Mouse (Mus musculus) MEL (cell line): ENCODE data around the gene Smu1. TPM values are rescaled to one million over a fixed set of nuclear protein-coding genes. Genes with fewer than 3 reads are reported as not detected.
A peak's percentile ranks its signal among the peaks of the same experiment; 100 is the strongest.

ENCODE experiments used
- DNase-seq: peaks from one replicate; pipeline ENCODE4 v3.0.0; 2011; ENCODE audit warnings: low read depth, low spot score
- H3K27ac ChIP-seq: 2 replicates; pipeline ENCODE4 v1.5.1; 2012; ENCODE audit warnings: low read depth, mild to moderate bottlenecking, control low read depth, low read length, moderate library complexity; ENCODE audit not compliant: control insufficient read depth
- H3K27me3 ChIP-seq, 2 experiments: fragments of 150-350 bp in 1 of 2; sonication (generic) in 1 of 2; 2 replicates each; pipeline ENCODE4 v1.6.1; 2012; ENCODE audit warnings: low read length in 2 of 2, mild to moderate bottlenecking in 2 of 2, improper control_type of control experiment in 1 of 2, moderate library complexity in 1 of 2; ENCODE audit not compliant: insufficient read depth in 2 of 2, control insufficient read depth in 1 of 2
- H3K36me3 ChIP-seq, 2 experiments: 2 replicates each; pipeline ENCODE4 v1.6.1; 2012 to 2014; ENCODE audit warnings: low read length in 2 of 2, improper control_type of control experiment in 1 of 2, inconsistent platforms in 1 of 2, mild to moderate bottlenecking in 1 of 2; ENCODE audit not compliant: insufficient read depth in 2 of 2, control insufficient read depth in 1 of 2
- H3K4me1 ChIP-seq, 2 experiments: fragments of 150-350 bp in 1 of 2; sonication (generic) in 1 of 2; 2 replicates each; pipeline ENCODE4 v1.6.1; 2012; ENCODE audit warnings: low read length in 2 of 2, improper control_type of control experiment in 1 of 2, mild to moderate bottlenecking in 1 of 2; ENCODE audit not compliant: insufficient read depth in 2 of 2, control insufficient read depth in 1 of 2
- H3K4me3 ChIP-seq, 2 experiments: fragments of 150-350 bp in 1 of 2; sonication (generic) in 1 of 2; 2 replicates each; pipeline ENCODE4 v1.5.1; 2012; ENCODE audit warnings: low read depth in 2 of 2, low read length in 2 of 2, mild to moderate bottlenecking in 2 of 2, moderate library complexity in 2 of 2, control low read depth in 1 of 2, improper control_type of control experiment in 1 of 2; ENCODE audit not compliant: control insufficient read depth in 1 of 2, insufficient read depth in 1 of 2
- H3K79me2 ChIP-seq: 2 replicates; pipeline ENCODE4 v1.6.1; 2012; ENCODE audit warnings: mild to moderate bottlenecking, low read length, moderate library complexity; ENCODE audit not compliant: control insufficient read depth, poor library complexity, insufficient read depth
- H3K9ac ChIP-seq: 2 replicates; pipeline ENCODE4 v1.6.1; 2012; ENCODE audit warnings: low read depth, mild to moderate bottlenecking, control low read depth, low read length, moderate library complexity; ENCODE audit not compliant: control insufficient read depth, poor library complexity, severe bottlenecking
- H3K9me3 ChIP-seq: fragments of 150-350 bp; sonication (generic); replicated peaks from 2 replicates; pipeline ENCODE4 v1.6.1; 2012; ENCODE audit warnings: mild to moderate bottlenecking, low read length, improper control_type of control experiment, moderate library complexity; ENCODE audit not compliant: insufficient read depth
- BHLHE40 ChIP-seq: IDR thresholded peaks from 2 replicates; pipeline ENCODE4 v1.6.1; 2012; ENCODE audit warnings: low read depth, mild to moderate bottlenecking, inconsistent platforms, low read length, improper control_type of control experiment, borderline replicate concordance
- CHD1 ChIP-seq: IDR thresholded peaks from 2 replicates; pipeline ENCODE4 v1.6.1; 2012; ENCODE audit warnings: low read depth, mild to moderate bottlenecking, inconsistent platforms, low read length, improper control_type of control experiment
- CHD2 ChIP-seq: IDR thresholded peaks from 2 replicates; pipeline ENCODE4 v1.6.1; 2011; ENCODE audit warnings: low read length, improper control_type of control experiment
- CTCF ChIP-seq, 3 experiments: IDR thresholded peaks in 2 of 3; conservative IDR thresholded peaks in 1 of 3; 2 replicates each; pipeline ENCODE4 v1.5.1; 2011 to 2012; ENCODE audit warnings: low read length in 3 of 3, low read depth in 2 of 3, mild to moderate bottlenecking in 2 of 3, improper control_type of control experiment in 1 of 3, inconsistent platforms in 1 of 3, mixed read lengths in 1 of 3, moderate library complexity in 1 of 3; ENCODE audit not compliant: control insufficient read depth in 1 of 3, insufficient read depth in 1 of 3, poor library complexity in 1 of 3, severe bottlenecking in 1 of 3
- E2F4 ChIP-seq: IDR thresholded peaks from 2 replicates; pipeline ENCODE4 v1.6.1; 2011; ENCODE audit warnings: low read depth, low read length, improper control_type of control experiment, borderline replicate concordance
- ELF1 ChIP-seq: IDR thresholded peaks from 2 replicates; pipeline ENCODE4 v1.6.1; 2014; ENCODE audit warnings: low read depth, mild to moderate bottlenecking, inconsistent platforms, low read length, improper control_type of control experiment, moderate library complexity
- EP300 ChIP-seq, 2 experiments: IDR thresholded peaks; 2 replicates each; pipeline ENCODE4 v1.6.1; 2011; ENCODE audit warnings: improper control_type of control experiment in 2 of 2, low read length in 2 of 2, low read depth in 1 of 2, mild to moderate bottlenecking in 1 of 2
- ETS1 ChIP-seq: IDR thresholded peaks from 2 replicates; pipeline ENCODE4 v1.6.1; 2012; ENCODE audit warnings: low read depth, mild to moderate bottlenecking, inconsistent platforms, low read length, improper control_type of control experiment, moderate library complexity
- GABPA ChIP-seq: IDR thresholded peaks from 2 replicates; pipeline ENCODE4 v1.6.1; 2012; ENCODE audit warnings: low read depth, mild to moderate bottlenecking, inconsistent platforms, low read length, improper control_type of control experiment, moderate library complexity
- GATA1 ChIP-seq: IDR thresholded peaks from 2 replicates; pipeline ENCODE4 v1.6.1; 2011; ENCODE audit warnings: low read depth, low read length, improper control_type of control experiment
- HCFC1 ChIP-seq: IDR thresholded peaks from 2 replicates; pipeline ENCODE4 v1.6.1; 2012; ENCODE audit warnings: low read depth, mild to moderate bottlenecking, inconsistent platforms, low read length, improper control_type of control experiment, moderate library complexity
- KAT2A ChIP-seq: conservative IDR thresholded peaks from 2 replicates; pipeline ENCODE4 v1.6.1; 2012; ENCODE audit warnings: low read depth, low read length, improper control_type of control experiment, inconsistent platforms
- MAFK ChIP-seq: IDR thresholded peaks from 2 replicates; pipeline ENCODE4 v1.6.1; 2011; ENCODE audit warnings: low read depth, mild to moderate bottlenecking, low read length, improper control_type of control experiment, borderline replicate concordance
- MAX ChIP-seq: IDR thresholded peaks from 2 replicates; pipeline ENCODE4 v1.6.1; 2011; ENCODE audit warnings: low read length, improper control_type of control experiment
- MAZ ChIP-seq: IDR thresholded peaks from 2 replicates; pipeline ENCODE4 v1.6.1; 2012; ENCODE audit warnings: low read depth, mild to moderate bottlenecking, inconsistent platforms, low read length, improper control_type of control experiment
- MXI1 ChIP-seq: IDR thresholded peaks from 2 replicates; pipeline ENCODE4 v1.6.1; 2011; ENCODE audit warnings: mild to moderate bottlenecking, low read depth, low read length, improper control_type of control experiment
- MYC ChIP-seq: IDR thresholded peaks from 2 replicates; pipeline ENCODE4 v1.6.1; 2011; ENCODE audit warnings: low read depth, mild to moderate bottlenecking, low read length, improper control_type of control experiment, moderate library complexity
- NELFE ChIP-seq: IDR thresholded peaks from 2 replicates; pipeline ENCODE4 v1.6.1; 2011; ENCODE audit warnings: low read depth, low read length, improper control_type of control experiment
- POLR2A ChIP-seq, 2 experiments: IDR thresholded peaks; 2 replicates each; pipeline ENCODE4 v1.6.1; 2011 to 2012; ENCODE audit warnings: low read length in 2 of 2, mild to moderate bottlenecking in 2 of 2, control low read depth in 1 of 2, improper control_type of control experiment in 1 of 2, low read depth in 1 of 2, moderate library complexity in 1 of 2; ENCODE audit not compliant: control insufficient read depth in 1 of 2, insufficient read depth in 1 of 2, poor library complexity in 1 of 2
- POLR2AphosphoS2 ChIP-seq: IDR thresholded peaks from 2 replicates; pipeline ENCODE4 v1.6.1; 2011; ENCODE audit warnings: low read length, improper control_type of control experiment
- POLR2AphosphoS5 ChIP-seq: IDR thresholded peaks from 2 replicates; pipeline ENCODE4 v1.6.1; 2012; ENCODE audit warnings: low read depth, borderline replicate concordance, mild to moderate bottlenecking, inconsistent platforms, low read length, moderate library complexity, mixed read lengths
- RCOR1 ChIP-seq: IDR thresholded peaks from 2 replicates; pipeline ENCODE4 v1.6.1; 2012; ENCODE audit warnings: low read depth, mild to moderate bottlenecking, inconsistent platforms, low read length, improper control_type of control experiment
- SIN3A ChIP-seq: IDR thresholded peaks from 2 replicates; pipeline ENCODE4 v1.6.1; 2012; ENCODE audit warnings: low read length, improper control_type of control experiment, inconsistent platforms
- TAL1 ChIP-seq: IDR thresholded peaks from 2 replicates; pipeline ENCODE4 v1.6.1; 2012; ENCODE audit warnings: mild to moderate bottlenecking, inconsistent platforms, low read length, moderate library complexity, mixed read lengths
- TBP ChIP-seq: IDR thresholded peaks from 2 replicates; pipeline ENCODE4 v1.8.0; 2011; ENCODE audit warnings: low read depth, low read length, improper control_type of control experiment
- TCF12 ChIP-seq: IDR thresholded peaks from 2 replicates; pipeline ENCODE4 v1.6.1; 2014; ENCODE audit warnings: low read depth, mild to moderate bottlenecking, inconsistent platforms, low read length, improper control_type of control experiment, moderate library complexity
- UBTF ChIP-seq: IDR thresholded peaks from 2 replicates; pipeline ENCODE4 v1.6.1; 2012; ENCODE audit warnings: low read depth, mild to moderate bottlenecking, inconsistent platforms, low read length, improper control_type of control experiment, moderate library complexity, borderline replicate concordance; ENCODE audit not compliant: insufficient read depth
- USF1 ChIP-seq: IDR thresholded peaks from 2 replicates; pipeline ENCODE4 v1.6.1; 2014; ENCODE audit warnings: low read depth, mild to moderate bottlenecking, inconsistent platforms, low read length, improper control_type of control experiment, moderate library complexity
- USF2 ChIP-seq, 2 experiments: IDR thresholded peaks; 2 replicates each; pipeline ENCODE4 v1.6.1; 2011 to 2012; ENCODE audit warnings: improper control_type of control experiment in 2 of 2, low read length in 2 of 2, borderline replicate concordance in 1 of 2, inconsistent platforms in 1 of 2, low read depth in 1 of 2, mild to moderate bottlenecking in 1 of 2; ENCODE audit not compliant: insufficient read depth in 1 of 2
- ZC3H11A ChIP-seq: IDR thresholded peaks from 2 replicates; pipeline ENCODE4 v1.6.1; 2012; ENCODE audit warnings: low read depth, mild to moderate bottlenecking, inconsistent platforms, low read length, improper control_type of control experiment
- ZKSCAN1 ChIP-seq: IDR thresholded peaks from 2 replicates; pipeline ENCODE4 v1.6.1; 2012; ENCODE audit warnings: low read depth, mild to moderate bottlenecking, inconsistent platforms, low read length, improper control_type of control experiment, moderate library complexity
- ZMIZ1 ChIP-seq: IDR thresholded peaks from 2 replicates; pipeline ENCODE4 v1.6.1; 2012; ENCODE audit warnings: low read depth, mild to moderate bottlenecking, inconsistent platforms, low read length, improper control_type of control experiment, moderate library complexity
- ZNF384 ChIP-seq: IDR thresholded peaks from 2 replicates; pipeline ENCODE4 v1.6.1; 2012; ENCODE audit warnings: low read depth, mild to moderate bottlenecking, inconsistent platforms, low read length, improper control_type of control experiment
- polyA plus RNA-seq, 2 experiments: library from polyadenylated mRNA; stranded (reverse) in 1 of 2; unstranded in 1 of 2; fragments of >175 nt in 1 of 2; fragments of >200 nt in 1 of 2; gene quantifications; 2 replicates each; pipeline versions ENCODE4 v1.2.1 to v1.2.4; 2012; ENCODE audit warnings: low replicate concordance in 2 of 2, low read depth in 1 of 2; ENCODE audit not compliant: insufficient read length in 2 of 2, insufficient read depth in 1 of 2, missing spikeins in 1 of 2
- total RNA-seq: library from RNA; depleted of rRNA; stranded (reverse); fragments of 300-350 nt; gene quantifications from 2 replicates; pipeline ENCODE4 v1.2.3, GENCODE M21; 2012

Gene Smu1
- total and polyA plus RNA-seq, 3 experiments, result 111 to 124 TPM; not detected in 1

- TF ChIP-seq CHD1, result no peak
Measured at GRCm38 (mm10) chr4:40722687-40723460, 34.8 kb downstream of the Smu1 start (continued).

GRCm38 (mm10) chr4:40722011-40722666, 35.6 kb downstream of the Smu1 start, which contains the start of gene Dnaja1:
TSS of gene Dnaja1 (plus strand) at chr4:40722150.
- peak within 1 kb of the TSS; percentile 92 for H3K9ac ChIP-seq
- no peaks in the 10 kb centered on the region for H3K9me3 ChIP-seq
- peaks cover 12 to 19% of the 10 kb centered on the region in 2 experiments for H3K4me1 ChIP-seq
- peaks cover 23 to 45% of the 10 kb centered on the region in 2 experiments for H3K36me3 ChIP-seq
- peak; percentile 96 for DNase-seq
- H3K4me3 ChIP-seq, result peak within 1 kb of the TSS; percentile 77 to 85
- peak within 1 kb of the TSS; percentile 92 for H3K27ac ChIP-seq
- no peaks in the 10 kb centered on the region for H3K27me3 ChIP-seq
- peaks cover 26% of the 10 kb centered on the region for H3K79me2 ChIP-seq
- TF ChIP-seq MAX (no peak; the same call in 1 of the 2 replicates), TAL1 (no peak), CTCF (IDR thresholded peaks at IDR 0.05 in 2 of 3, conservative IDR thresholded peaks at IDR 0.05 in 1 of 3; ENCODE audit: control insufficient read depth in 1 of 3, insufficient read depth in 1 of 3, low read depth in 2 of 3, low read length in 3 of 3, poor library complexity in 1 of 3, severe bottlenecking in 1 of 3) (no peak), ELF1 (peak; percentile 93), MAFK (no peak), GABPA (no peak), ZKSCAN1 (no peak), RCOR1 (no peak; the same call in 1 of the 2 replicates), E2F4 (no peak; the same call in 1 of the 2 replicates), SIN3A (peak; percentile 81; the same call in 1 of the 2 replicates), ZNF384 (peak; percentile 87), GATA1 (no peak), TBP (peak; percentile 91), MYC (no peak; the same call in 1 of the 2 replicates), USF1 (0 out of 2 replicates have a peak, but pooled peaks have one; percentile 23), KAT2A (no peak), ZC3H11A (no peak), ZMIZ1 (peak; percentile 99), TCF12 (peak; percentile 58; the same call in 1 of the 2 replicates), MAZ (peak; percentile 90), CHD2 (no peak), NELFE (peak; percentile 99), UBTF (no peak), EP300 (IDR thresholded peaks at IDR 0.05; ENCODE audit: low read depth in 1 of 2, low read length in 2 of 2) (peak in 1 of 2 experiments; percentile 55; a peak in 1 of 4 replicates), HCFC1 (peak; percentile 82), USF2 (IDR thresholded peaks at IDR 0.05; ENCODE audit: borderline replicate concordance in 1 of 2, insufficient read depth in 1 of 2, low read depth in 1 of 2, low read length in 2 of 2) (no peak), POLR2AphosphoS2 (peak; percentile 99), MXI1 (peak; percentile 85), POLR2AphosphoS5 (peak; percentile 95), BHLHE40 (no peak), ETS1 (peak; percentile 57; the same call in 1 of the 2 replicates), POLR2A (IDR thresholded peaks at IDR 0.05; ENCODE audit: control insufficient read depth in 1 of 2, insufficient read depth in 1 of 2, low read depth in 1 of 2, low read length in 2 of 2, poor library complexity in 1 of 2) (peak; percentile 88 to 96)
